Mouse (Mus musculus) ES-Bruce4 (cell line): ENCODE measurements around the gene Fam196b.

Source experiments
- CTCF ChIP-seq: IDR thresholded peaks from one replicate; pipeline ENCODE4 v1.8.1; 2011; ENCODE audit warnings: low read depth, low read length
- EP300 ChIP-seq: IDR thresholded peaks from 2 replicates; pipeline ENCODE4 v1.6.1; 2011; ENCODE audit warnings: low read depth, low read length; ENCODE audit not compliant: insufficient read depth
- POLR2A ChIP-seq: IDR thresholded peaks from one replicate; pipeline ENCODE4 v1.8.1; 2011; ENCODE audit warnings: low read length; ENCODE audit not compliant: insufficient read depth

GRCm38 (mm10) chr11:34406309-34406708, 91.7 kb downstream of the Fam196b start:
- no peak for TF ChIP-seq POLR2A
- no peak for TF ChIP-seq EP300
- no peak for TF ChIP-seq CTCF
